Mouse (Mus musculus) hindbrain, embryonic 15.5 days (tissue): ENCODE results near the gene Chst11. TPM values are rescaled to one million over a fixed set of nuclear protein-coding genes. Genes with fewer than 3 reads are reported as not detected.

Source experiments
- ATAC-seq: fragments of 200-750 bp; cut with Nextera tagmentation; 2 replicates; pipeline ENCODE4 v1.8.0; 2017; ENCODE audit warnings: low read depth, moderate number of reproducible peaks, moderate TSS enrichment; ENCODE audit not compliant: low FRiP score
- H3K27ac ChIP-seq: fragments of 300-500 bp; sonication (generic); replicated peaks from 2 replicates; pipeline ENCODE4 v1.5.1; 2015; ENCODE audit warnings: mild to moderate bottlenecking, inconsistent platforms
- H3K27me3 ChIP-seq: fragments of 300-500 bp; sonication (generic); 2 replicates; pipeline ENCODE4 v1.6.1; 2015; ENCODE audit warnings: control low read depth, inconsistent platforms
- H3K36me3 ChIP-seq: fragments of 300-500 bp; sonication (generic); 2 replicates; pipeline ENCODE4 v1.6.1; 2015; ENCODE audit warnings: control low read depth, inconsistent platforms
- H3K4me1 ChIP-seq: fragments of 300-500 bp; sonication (generic); replicated peaks from 2 replicates; pipeline ENCODE4 v1.6.1; 2015; ENCODE audit warnings: control low read depth, inconsistent platforms
- H3K4me2 ChIP-seq: fragments of 300-500 bp; sonication (generic); 2 replicates; pipeline ENCODE4 v1.6.1; 2015; ENCODE audit warnings: moderate library complexity, mild to moderate bottlenecking, inconsistent platforms
- H3K4me3 ChIP-seq: fragments of 300-500 bp; sonication (generic); 2 replicates; pipeline ENCODE4 v1.5.1; 2015; ENCODE audit warnings: mild to moderate bottlenecking, inconsistent platforms
- H3K9ac ChIP-seq: fragments of 300-500 bp; sonication (generic); 2 replicates; pipeline ENCODE4 v1.6.1; 2015; ENCODE audit warnings: inconsistent platforms
- H3K9me3 ChIP-seq: fragments of 300-500 bp; sonication (generic); 2 replicates; pipeline ENCODE4 v1.6.1; 2016; ENCODE audit warnings: control low read depth, inconsistent platforms
- WGBS: fragments of 180-500 bp; shearing (Covaris S2); methylation state at CpG from one replicate; pipeline ENCODE4 v1.1.7; 2015; 5-methylcytosine and 5-hydroxymethylcytosine counted together
- polyA plus RNA-seq: library from polyadenylated mRNA; unstranded; fragments of >200 nt; fragmentation: Nextera tagmentation; extraction: Ambion mirVana; gene quantifications from 2 replicates; pipeline ENCODE4 v1.2.1, GENCODE M21; 2015

Gene Chst11
- polyA plus RNA-seq, 1 experiment from 2014 or later = 3.8 TPM

GRCm38 (mm10) chr10:83181831-83182572 is 196.7 kb downstream of the Chst11 start:
- Histone ChIP-seq H3K27ac (peak overlapping the region; percentile 7; the same call in 1 of the 2 replicates), H3K27me3 (no peaks in the 10 kb centered on the region), H3K4me1 (peaks cover 34% of the 10 kb centered on the region), H3K36me3 (no peaks in the 10 kb centered on the region), H3K9me3 (no peaks in the 10 kb centered on the region), H3K9ac (no peak overlapping the region), H3K4me3 (no peak overlapping the region), H3K4me2 (no peak overlapping the region)
- 64% methylated on average over 15 of the region's 15 CpGs for WGBS
- ATAC-seq = peak; percentile 24; the same call in 1 of the 2 replicates

GRCm38 (mm10) chr10:83182573-83182960 is 197.3 kb downstream of the Chst11 start:
- Histone ChIP-seq H3K4me2 (no peak overlapping the region), H3K27ac (no peak overlapping the region; the same call in 1 of the 2 replicates), H3K4me1 (peaks cover 36% of the 10 kb centered on the region), H3K9me3 (no peaks in the 10 kb centered on the region), H3K27me3 (no peaks in the 10 kb centered on the region), H3K4me3 (no peak overlapping the region), H3K9ac (no peak overlapping the region), H3K36me3 (no peaks in the 10 kb centered on the region)
- 22% methylated on average over 8 of the region's 8 CpGs for WGBS
- peak; percentile 42; the same call in 1 of the 2 replicates for ATAC-seq

GRCm38 (mm10) chr10:83183634-83184479 is 198.6 kb downstream of the Chst11 start:
- Histone ChIP-seq H3K4me1 (peaks cover 36% of the 10 kb centered on the region), H3K9me3 (no peaks in the 10 kb centered on the region), H3K9ac (no peak overlapping the region), H3K4me2 (no peak overlapping the region), H3K27me3 (no peaks in the 10 kb centered on the region), H3K36me3 (no peaks in the 10 kb centered on the region), H3K27ac (peak overlapping the region; percentile 32; the same call in 1 of the 2 replicates), H3K4me3 (no peak overlapping the region)
- WGBS = 65% methylated on average over 12 of the region's 12 CpGs
- ATAC-seq = no peak

- H3K27ac ChIP-seq = peak overlapping the region; percentile 32; the same call in 1 of the 2 replicates
- H3K4me2 ChIP-seq = no peak overlapping the region
- H3K9ac ChIP-seq = no peak overlapping the region
- ATAC-seq = no peak
- H3K4me1 ChIP-seq = peaks cover 36% of the 10 kb centered on the region
- no peaks in the 10 kb centered on the region for H3K36me3 ChIP-seq
- WGBS = 52% methylated on average over 7 of the region's 7 CpGs
- H3K4me3 ChIP-seq = no peak overlapping the region
- H3K9me3 ChIP-seq = no peaks in the 10 kb centered on the region
- no peaks in the 10 kb centered on the region for H3K27me3 ChIP-seq
These were observed 199.3 kb downstream of the Chst11 start for GRCm38 (mm10) chr10:83184480-83185069.

GRCm38 (mm10) chr10:83185121-83185520 is 199.8 kb downstream of the Chst11 start:
- Histone ChIP-seq H3K4me1 (peaks cover 36% of the 10 kb centered on the region), H3K9ac (no peak overlapping the region), H3K9me3 (no peaks in the 10 kb centered on the region), H3K36me3 (no peaks in the 10 kb centered on the region), H3K27ac (peak overlapping the region; percentile 32; the same call in 1 of the 2 replicates), H3K4me2 (no peak overlapping the region), H3K27me3 (no peaks in the 10 kb centered on the region), H3K4me3 (no peak overlapping the region)
- ATAC-seq = no peak
- 72% methylated on average over 6 of the region's 6 CpGs for WGBS

- Histone ChIP-seq H3K4me1 (peaks cover 36% of the 10 kb centered on the region), H3K4me3 (no peak overlapping the region), H3K9ac (no peak overlapping the region), H3K36me3 (0 out of 2 replicates have a peak, but pooled peaks cover under 1% of the 10 kb centered on the region), H3K9me3 (no peaks in the 10 kb centered on the region), H3K27me3 (no peaks in the 10 kb centered on the region), H3K27ac (no peak overlapping the region), H3K4me2 (no peak overlapping the region)
- no peak for ATAC-seq
- WGBS = 90% methylated on average over 8 of the region's 8 CpGs
These were observed 200.9 kb downstream of the Chst11 start for GRCm38 (mm10) chr10:83186167-83186566.

GRCm38 (mm10) chr10:83186984-83187383 is 201.7 kb downstream of the Chst11 start:
- WGBS = 66% methylated on average over 5 of the region's 5 CpGs
- no peak overlapping the region for H3K4me3 ChIP-seq
- ATAC-seq = no peak
- peaks cover 33% of the 10 kb centered on the region for H3K4me1 ChIP-seq
- H3K9ac ChIP-seq = no peak overlapping the region
- H3K4me2 ChIP-seq = no peak overlapping the region
- H3K9me3 ChIP-seq = no peaks in the 10 kb centered on the region
- H3K27ac ChIP-seq = no peak overlapping the region
- H3K27me3 ChIP-seq = no peaks in the 10 kb centered on the region
- 0 out of 2 replicates have a peak, but pooled peaks cover 4% of the 10 kb centered on the region for H3K36me3 ChIP-seq

GRCm38 (mm10) chr10:83189071-83189470 is 203.8 kb downstream of the Chst11 start:
- Histone ChIP-seq H3K27ac (no peak overlapping the region), H3K27me3 (no peaks in the 10 kb centered on the region), H3K4me2 (no peak overlapping the region), H3K9ac (no peak overlapping the region), H3K9me3 (no peaks in the 10 kb centered on the region), H3K36me3 (0 out of 2 replicates have a peak, but pooled peaks cover 4% of the 10 kb centered on the region), H3K4me3 (no peak overlapping the region), H3K4me1 (peaks cover 24% of the 10 kb centered on the region)
- ATAC-seq = no peak
- WGBS = 98% methylated on average over 5 of the region's 5 CpGs

GRCm38 (mm10) chr10:83191476-83191875 is 206.2 kb downstream of the Chst11 start:
- Histone ChIP-seq H3K4me2 (no peak overlapping the region), H3K27ac (no peak overlapping the region), H3K4me3 (no peak overlapping the region), H3K36me3 (0 out of 2 replicates have a peak, but pooled peaks cover 4% of the 10 kb centered on the region), H3K9ac (no peak overlapping the region), H3K4me1 (peaks cover 24% of the 10 kb centered on the region), H3K9me3 (no peaks in the 10 kb centered on the region), H3K27me3 (no peaks in the 10 kb centered on the region)
- 97% methylated on average over 17 of the region's 17 CpGs for WGBS
- no peak for ATAC-seq

- Histone ChIP-seq H3K27me3 (no peaks in the 10 kb centered on the region), H3K4me2 (no peak overlapping the region), H3K4me1 (peaks cover 22% of the 10 kb centered on the region), H3K27ac (no peak overlapping the region), H3K4me3 (no peak overlapping the region), H3K9me3 (no peaks in the 10 kb centered on the region), H3K9ac (no peak overlapping the region), H3K36me3 (0 out of 2 replicates have a peak, but pooled peaks cover 4% of the 10 kb centered on the region)
- no peak for ATAC-seq
- WGBS = 35% methylated on average over 6 of the region's 6 CpGs
These were observed 206.7 kb downstream of the Chst11 start for GRCm38 (mm10) chr10:83191982-83192381.

- H3K27me3 ChIP-seq = no peaks in the 10 kb centered on the region
- ATAC-seq = no peak
- H3K4me1 ChIP-seq = peaks cover 15% of the 10 kb centered on the region
- H3K9ac ChIP-seq = no peak overlapping the region
- no peaks in the 10 kb centered on the region for H3K36me3 ChIP-seq
- H3K4me2 ChIP-seq = no peak overlapping the region
- no peak overlapping the region for H3K4me3 ChIP-seq
- no peak overlapping the region for H3K27ac ChIP-seq
- H3K9me3 ChIP-seq = no peaks in the 10 kb centered on the region
- WGBS = 49% methylated on average over 11 of the region's 11 CpGs
These were observed 212.5 kb downstream of the Chst11 start for GRCm38 (mm10) chr10:83197690-83198336.
